ENCODE assay signal across 16 mouse cellular contexts in the genomic region with DNA sequence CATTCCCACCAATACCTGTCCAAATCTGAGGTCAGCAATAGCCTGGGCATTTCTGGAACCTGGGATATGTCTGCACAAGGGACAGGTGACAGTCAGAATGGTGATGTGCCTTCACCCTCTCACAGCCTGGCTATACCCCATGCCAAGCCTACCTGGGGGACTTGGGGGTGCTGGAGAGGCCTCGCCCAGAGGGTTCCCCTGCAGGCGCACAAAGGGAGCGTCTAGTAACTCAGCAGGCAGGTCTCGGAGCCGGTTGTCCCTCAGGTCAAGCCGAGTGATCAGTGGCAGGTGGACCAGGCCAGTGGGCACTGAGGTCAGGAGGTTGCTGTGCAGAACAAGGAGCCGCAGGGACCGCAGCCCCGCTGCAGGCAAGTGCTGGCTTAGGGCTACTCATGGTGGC. TPM values are rescaled to one million over a fixed set of nuclear protein-coding genes. Genes with fewer than 3 reads are reported as not detected.
DNase-seq lines count a peak whose midpoint lies in the region; ATAC-seq and TF ChIP-seq lines count a peak whose summit lies in the region.
"Had no signal": no experiment of that assay in that cellular context is flagged by ENCODE, and none has a peak within 500 bp of the region (broad histone marks: within the 10 kb centered on the region; RNA-seq: fewer than 3 reads in every experiment).

No protein-coding gene starts in this region.

- peaks cover 47% of the 10 kb centered on the region for H3K36me3 ChIP-seq in heart, embryonic 10.5 days
- 0 out of 2 replicates have a peak, but pooled peaks cover 2% of the 10 kb centered on the region for H3K36me3 ChIP-seq in midbrain, embryonic 11.5 days (ENCODE audit: control insufficient read depth, insufficient read depth, low read length)
- H3K36me3 ChIP-seq in midbrain, embryonic 15.5 days (replicated peaks) = no peaks in the 10 kb centered on the region
- H3K36me3 ChIP-seq in liver, postnatal 0 days (replicated peaks; ENCODE audit: insufficient read depth, low read length) = peaks cover 26% of the 10 kb centered on the region

- no peak overlapping the region for H3K4me2 ChIP-seq in midbrain, embryonic 11.5 days
- H3K4me2 ChIP-seq in midbrain, embryonic 15.5 days = no peak overlapping the region
- H3K4me2 ChIP-seq in liver, postnatal 0 days (ENCODE audit: low read depth, low read length) = peak overlapping the region; percentile 91; the same call in 1 of the 2 replicates

- no peak overlapping the region for H3K4me3 ChIP-seq in heart, embryonic 10.5 days
- no peak overlapping the region for H3K4me3 ChIP-seq in midbrain, embryonic 11.5 days (ENCODE audit: low read depth, low read length)
- no peak overlapping the region for H3K4me3 ChIP-seq in midbrain, embryonic 15.5 days
- no peak overlapping the region for H3K4me3 ChIP-seq in liver, postnatal 0 days (ENCODE audit: low read depth, low read length)
- H3K4me3 ChIP-seq: left cerebral cortex, adult 2 months had no signal

- no peak for ATAC-seq in midbrain, embryonic 11.5 days (ENCODE audit: low FRiP score)
- ATAC-seq in midbrain, embryonic 15.5 days (replicated peaks) = no peak
- ATAC-seq in liver, postnatal 0 days = no peak
- ATAC-seq: intestine, postnatal 0 days had no signal

- H3K27me3 ChIP-seq in heart, embryonic 10.5 days (ENCODE audit: insufficient read depth, poor library complexity, severe bottlenecking) = no peaks in the 10 kb centered on the region
- no peaks in the 10 kb centered on the region for H3K27me3 ChIP-seq in midbrain, embryonic 11.5 days (ENCODE audit: control insufficient read depth, insufficient read depth, low read length)
- no peaks in the 10 kb centered on the region for H3K27me3 ChIP-seq in midbrain, embryonic 15.5 days (replicated peaks)
- H3K27me3 ChIP-seq in liver, postnatal 0 days (ENCODE audit: insufficient read depth, low read length) = no peaks in the 10 kb centered on the region

- H3K4me1 ChIP-seq in heart, embryonic 10.5 days = peaks cover 47% of the 10 kb centered on the region
- H3K4me1 ChIP-seq in midbrain, embryonic 11.5 days (ENCODE audit: control insufficient read depth, insufficient read depth, low read length) = peaks cover 18% of the 10 kb centered on the region
- peaks cover 29% of the 10 kb centered on the region for H3K4me1 ChIP-seq in midbrain, embryonic 15.5 days
- H3K4me1 ChIP-seq in liver, postnatal 0 days (ENCODE audit: insufficient read depth) = peaks cover 41% of the 10 kb centered on the region

- WGBS in heart, embryonic 10.5 days = 86% methylated on average over 9 of the region's 9 CpGs
- 94% methylated on average over 9 of the region's 9 CpGs for WGBS in midbrain, embryonic 11.5 days
- WGBS in midbrain, embryonic 15.5 days = 96% methylated on average over 9 of the region's 9 CpGs
- WGBS in liver, postnatal 0 days (ENCODE audit: insufficient replicate concordance) = 94% methylated on average over 9 of the region's 9 CpGs

- no peak overlapping the region for H3K9ac ChIP-seq in midbrain, embryonic 11.5 days (ENCODE audit: low read length)
- no peak overlapping the region for H3K9ac ChIP-seq in midbrain, embryonic 15.5 days
- H3K9ac ChIP-seq in liver, postnatal 0 days (replicated peaks) = no peak overlapping the region

- no peaks in the 10 kb centered on the region for H3K9me3 ChIP-seq in heart, embryonic 10.5 days
- H3K9me3 ChIP-seq in midbrain, embryonic 11.5 days (ENCODE audit: control insufficient read depth, low read length) = no peaks in the 10 kb centered on the region
- no peaks in the 10 kb centered on the region for H3K9me3 ChIP-seq in midbrain, embryonic 15.5 days
- H3K9me3 ChIP-seq in liver, postnatal 0 days (ENCODE audit: low read length) = no peaks in the 10 kb centered on the region

- TF ChIP-seq CTCF in liver, postnatal 0 days (IDR thresholded peaks at IDR 0.05; ENCODE audit: low read depth) = no peak

- DNase-seq in cerebellum, adult 11-12 months = peak; percentile 60
- no peak for DNase-seq in cerebellum, postnatal 4 days (ENCODE audit: low spot score in 2 of 2)
- DNase-seq in heart, embryonic 10.5 days (ENCODE audit: low spot score) = peak; percentile 72
- DNase-seq in heart, adult 9 months (ENCODE audit: low spot score in 2 of 2) = no peak
- DNase-seq in midbrain, embryonic 11.5 days (ENCODE audit: low spot score, missing footprints) = peak; percentile 69
- DNase-seq in liver, postnatal 0 days = no peak
- no peak for DNase-seq in gastrocnemius, adult 18-20 months (ENCODE audit: low spot score)
- DNase-seq: adrenal gland, postnatal 25 days; gastrocnemius, postnatal 10 days; heart, postnatal 10 days; kidney, postnatal 4 days had no signal

- no peak for TF ChIP-seq EP300 in liver, postnatal 0 days (IDR thresholded peaks at IDR 0.05; ENCODE audit: low read depth)

- no peak overlapping the region for H3K27ac ChIP-seq in heart, embryonic 10.5 days
- H3K27ac ChIP-seq in midbrain, embryonic 11.5 days (ENCODE audit: low read depth, low read length) = no peak overlapping the region
- H3K27ac ChIP-seq in midbrain, embryonic 15.5 days = no peak overlapping the region
- H3K27ac ChIP-seq in liver, postnatal 0 days (ENCODE audit: low read depth) = no peak overlapping the region
- H3K27ac ChIP-seq: left cerebral cortex, adult 2 months; stomach, postnatal 0 days had no signal

RNA-seq across cellular contexts. Expression of gene Pidd1, which starts 2.4 kb away (rescaled TPM):
- 18.0 and 18.2 TPM in 2 replicates for polyA plus RNA-seq in heart, embryonic 10.5 days (2016; fragmentation: Nextera tagmentation; extraction: Ambion mirVana)
- 7.4 and 7.8 TPM in 2 replicates for polyA plus RNA-seq in midbrain, embryonic 11.5 days (2014; fragmentation: Nextera tagmentation; extraction: Ambion mirVana)
- polyA plus RNA-seq in midbrain, embryonic 15.5 days (2015; fragmentation: Nextera tagmentation; extraction: Ambion mirVana) = 3.4 and 3.8 TPM in 2 replicates
- 3.6 and 4.3 TPM in 2 replicates for polyA plus RNA-seq in liver, postnatal 0 days (2015; fragmentation: Nextera tagmentation; extraction: Ambion mirVana)
- under 1 TPM; 0.09 to 0.14 TPM for total RNA-seq in gastrocnemius, adult 18-20 months (2021)

RNA-seq across cellular contexts. Expression of gene Slc25a22, which starts 3.8 kb away (rescaled TPM):
- polyA plus RNA-seq in heart, embryonic 10.5 days (2016; fragmentation: Nextera tagmentation; extraction: Ambion mirVana) = 22.6 and 30.8 TPM in 2 replicates
- 31.2 and 31.9 TPM in 2 replicates for polyA plus RNA-seq in midbrain, embryonic 11.5 days (2014; fragmentation: Nextera tagmentation; extraction: Ambion mirVana)
- 109 and 120 TPM in 2 replicates for polyA plus RNA-seq in midbrain, embryonic 15.5 days (2015; fragmentation: Nextera tagmentation; extraction: Ambion mirVana)
- 38.4 and 41.6 TPM in 2 replicates for polyA plus RNA-seq in liver, postnatal 0 days (2015; fragmentation: Nextera tagmentation; extraction: Ambion mirVana)
- total RNA-seq in gastrocnemius, adult 18-20 months (2021) = 10 to 100 TPM; 18.2 to 21.3 TPM

RNA-seq across cellular contexts. Expression of gene Rplp2, which starts 5.7 kb away (rescaled TPM):
- 882 and 900 TPM in 2 replicates for polyA plus RNA-seq in heart, embryonic 10.5 days (2016; fragmentation: Nextera tagmentation; extraction: Ambion mirVana)
- 891 and 959 TPM in 2 replicates for polyA plus RNA-seq in midbrain, embryonic 11.5 days (2014; fragmentation: Nextera tagmentation; extraction: Ambion mirVana)
- polyA plus RNA-seq in midbrain, embryonic 15.5 days (2015; fragmentation: Nextera tagmentation; extraction: Ambion mirVana) = 597 and 636 TPM in 2 replicates
- 861 and 865 TPM in 2 replicates for polyA plus RNA-seq in liver, postnatal 0 days (2015; fragmentation: Nextera tagmentation; extraction: Ambion mirVana)
- total RNA-seq in gastrocnemius, adult 18-20 months (2021) = 100 to 1,000 TPM; 526 to 630 TPM

RNA-seq across cellular contexts. Expression of gene Cend1, which starts 12.2 kb away (rescaled TPM):
- polyA plus RNA-seq in heart, embryonic 10.5 days (2016; fragmentation: Nextera tagmentation; extraction: Ambion mirVana) = 13.7 and 23.5 TPM in 2 replicates
- polyA plus RNA-seq in midbrain, embryonic 11.5 days (2014; fragmentation: Nextera tagmentation; extraction: Ambion mirVana) = 5.8 and 5.9 TPM in 2 replicates
- polyA plus RNA-seq in midbrain, embryonic 15.5 days (2015; fragmentation: Nextera tagmentation; extraction: Ambion mirVana) = 111 and 113 TPM in 2 replicates
- polyA plus RNA-seq in liver, postnatal 0 days (2015; fragmentation: Nextera tagmentation; extraction: Ambion mirVana) = not detected in 2 replicates
- total RNA-seq in gastrocnemius, adult 18-20 months (2021) = under 1 TPM; 0.39 to 0.47 TPM
- total RNA-seq: monocyte, adult 5-6 weeks had no signal

RNA-seq across cellular contexts. Expression of gene Pnpla2, which starts 13.5 kb away (rescaled TPM):
- 28.3 and 38.9 TPM in 2 replicates for polyA plus RNA-seq in heart, embryonic 10.5 days (2016; fragmentation: Nextera tagmentation; extraction: Ambion mirVana)
- 12.7 and 14.0 TPM in 2 replicates for polyA plus RNA-seq in midbrain, embryonic 11.5 days (2014; fragmentation: Nextera tagmentation; extraction: Ambion mirVana)
- polyA plus RNA-seq in midbrain, embryonic 15.5 days (2015; fragmentation: Nextera tagmentation; extraction: Ambion mirVana) = 17.7 and 20.1 TPM in 2 replicates
- 47.1 and 51.3 TPM in 2 replicates for polyA plus RNA-seq in liver, postnatal 0 days (2015; fragmentation: Nextera tagmentation; extraction: Ambion mirVana)
- 100 to 1,000 TPM; 288 to 309 TPM for total RNA-seq in gastrocnemius, adult 18-20 months (2021)

Comparison
In these comparisons a context has a peak if more than half of its experiments do, and no peak if none do; other contexts are left out.
1. DNase-seq: peak in cerebellum, adult 11-12 months (single experiment), heart, embryonic 10.5 days (single experiment) and midbrain, embryonic 11.5 days (single experiment); none in cerebellum, postnatal 4 days (0 of 2), heart, adult 9 months (0 of 2), liver, postnatal 0 days (single experiment) and gastrocnemius, adult 18-20 months (single experiment).